Mouse (Mus musculus): ENCODE results near the gene Negr1. TPM values are rescaled to one million over a fixed set of nuclear protein-coding genes. Genes with fewer than 3 reads are reported as not detected.

Negr1 gene
- total RNA-seq, 2 experiments from 2014 or later = 123 to 128 TPM

DNA sequence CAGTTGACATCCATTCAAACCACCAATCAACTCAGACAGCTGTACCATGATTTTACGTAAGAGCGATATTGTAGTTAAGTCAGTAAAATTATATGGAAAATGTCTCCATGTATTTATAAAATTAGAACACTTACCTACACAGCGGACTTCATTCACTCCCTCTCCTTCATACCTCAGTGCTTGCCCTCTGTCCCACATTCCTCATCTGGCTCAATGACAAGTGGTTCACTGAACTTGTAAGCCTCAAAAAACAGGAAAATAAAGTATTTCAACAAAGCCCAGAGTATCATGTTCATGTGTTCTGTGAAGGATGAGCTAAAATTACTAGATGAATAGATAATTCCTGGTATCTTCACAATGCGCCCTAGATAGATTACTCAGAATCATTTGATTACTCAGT lies 232.5 kb downstream of the Negr1 start:
- no peak for DNase-seq (ENCODE audit: low spot score in 2 of 2)

DNA sequence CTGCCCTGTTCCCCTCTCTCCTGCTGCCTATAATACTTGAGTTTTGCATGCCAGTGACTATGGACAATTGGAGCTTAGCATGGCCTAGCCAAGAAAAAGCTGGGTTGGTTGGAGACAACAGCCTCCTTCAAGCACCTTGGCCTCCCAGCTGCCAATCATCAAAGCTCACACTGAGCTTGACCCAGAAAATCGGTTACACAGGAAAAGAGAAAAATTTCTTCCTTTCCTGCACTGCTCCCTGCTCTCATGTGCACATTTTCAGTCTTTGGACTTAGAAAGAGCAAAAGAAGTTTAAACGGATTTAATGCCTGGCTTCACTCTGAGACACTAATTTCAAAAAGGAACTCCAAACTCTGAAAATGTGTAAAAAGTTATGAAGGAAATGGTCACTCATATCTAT lies 233.0 kb downstream of the Negr1 start:
- no peak for DNase-seq (ENCODE audit: low spot score in 2 of 2)

DNA sequence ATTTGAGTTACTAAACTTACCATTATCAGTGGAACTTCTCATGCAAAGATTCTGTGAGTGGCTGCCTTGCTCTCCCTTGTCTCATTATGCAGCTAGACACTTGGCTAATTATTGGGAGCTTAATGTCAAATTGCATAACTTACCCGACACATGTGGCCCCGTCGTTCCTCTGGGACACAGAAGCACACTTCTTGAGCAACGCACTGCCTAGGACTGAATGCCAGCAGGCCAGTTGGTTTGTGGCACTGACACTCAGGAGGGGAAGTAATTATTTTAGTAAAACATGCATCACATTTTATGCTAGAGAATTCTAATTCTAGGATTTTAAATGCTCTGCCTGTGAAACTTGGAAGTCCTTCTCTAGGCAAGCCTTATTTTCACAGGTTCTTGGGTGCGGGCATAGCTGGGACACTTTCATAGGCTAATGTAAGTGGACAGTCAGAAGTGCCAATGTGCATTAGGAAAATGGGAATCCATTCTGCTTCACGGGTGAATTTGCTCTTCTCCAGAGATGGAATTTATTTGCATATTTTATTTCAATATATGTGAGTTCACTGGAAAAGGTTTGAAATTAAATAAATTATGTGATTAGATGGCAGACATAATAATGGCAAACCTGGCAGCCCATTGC lies 234.6 kb downstream of the Negr1 start:
- no peak for DNase-seq (ENCODE audit: low spot score in 2 of 2)

DNA sequence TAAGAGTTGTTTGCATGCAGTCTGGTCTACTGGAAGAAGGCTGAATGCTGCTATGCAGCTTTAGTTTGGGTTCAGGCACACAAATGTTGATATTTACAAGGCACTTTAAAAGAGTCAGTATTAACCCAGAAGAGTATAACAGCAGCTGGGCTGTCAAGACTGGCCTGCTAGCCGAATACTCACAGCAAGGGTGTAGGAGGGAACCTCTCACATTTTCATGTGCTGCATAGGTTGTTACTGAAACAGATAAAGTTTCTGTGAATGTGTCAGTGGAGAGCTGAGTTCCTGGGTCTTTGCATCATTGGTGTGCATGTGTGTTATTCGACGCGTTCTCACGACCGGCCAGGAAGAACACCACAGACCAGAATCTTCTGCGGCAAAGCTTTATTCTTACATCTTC lies 237.6 kb downstream of the Negr1 start:
- no peak for DNase-seq (ENCODE audit: low spot score in 2 of 2)

DNA sequence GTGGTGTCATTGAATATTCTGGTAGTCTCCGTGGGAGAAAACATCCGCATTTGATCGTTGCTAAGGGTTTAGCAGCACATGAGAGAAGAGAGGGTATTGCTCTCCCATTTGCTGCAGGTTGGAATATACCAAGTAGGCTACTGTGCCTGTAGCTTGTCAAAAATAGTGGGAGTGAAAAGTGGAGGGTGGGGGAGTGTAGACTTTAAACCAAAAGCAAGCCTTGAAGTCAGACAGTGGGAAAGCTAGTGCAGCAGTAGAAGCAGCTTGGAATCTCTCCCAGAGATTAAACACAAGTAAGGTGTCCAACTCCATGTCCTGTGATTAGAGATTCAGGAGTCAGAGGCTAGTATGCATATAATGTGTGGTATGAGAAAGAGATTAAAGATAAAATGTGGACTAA lies 248.2 kb downstream of the Negr1 start:
- no peak for DNase-seq (ENCODE audit: low spot score in 2 of 2)

DNA sequence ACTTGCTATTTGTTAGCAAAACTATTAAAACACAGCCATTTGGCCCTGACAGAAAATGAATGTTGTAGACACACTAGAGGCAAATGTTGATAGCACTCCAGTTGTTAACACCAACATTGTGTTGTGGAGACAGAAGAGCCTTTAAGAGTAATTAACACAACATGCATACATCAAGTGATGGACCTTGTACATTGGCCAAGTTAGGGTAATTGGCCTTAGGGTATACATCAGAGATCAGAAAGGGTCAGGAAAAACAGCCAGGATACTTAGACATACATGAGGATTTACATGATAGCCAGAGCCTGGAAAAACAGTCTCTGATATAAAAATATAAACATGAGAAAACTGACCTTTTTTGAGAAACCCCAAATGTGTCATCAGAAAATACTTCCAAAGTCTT lies 255.3 kb downstream of the Negr1 start:
- DNase-seq (ENCODE audit: low spot score in 2 of 2) = no peak

DNA sequence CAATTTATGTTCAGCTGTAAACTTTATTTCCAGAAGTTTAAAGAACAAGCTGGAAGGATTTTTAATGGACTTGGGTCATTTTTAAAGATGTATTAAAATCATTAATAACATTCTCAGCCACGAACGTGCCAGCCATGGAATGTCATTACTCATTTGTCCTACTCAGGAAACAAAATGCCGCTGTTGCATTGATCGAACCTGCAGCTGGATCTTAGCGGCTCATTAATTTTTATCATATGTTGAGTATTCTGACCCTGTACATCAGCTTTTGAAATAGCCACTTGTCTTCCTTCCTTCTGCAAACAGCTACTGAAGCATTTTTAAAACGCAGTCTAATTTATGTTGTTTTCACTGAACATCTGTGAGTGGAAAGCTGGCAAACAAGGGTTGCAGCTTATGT lies 255.9 kb downstream of the Negr1 start:
- DNase-seq (ENCODE audit: low spot score in 2 of 2) = no peak

DNA sequence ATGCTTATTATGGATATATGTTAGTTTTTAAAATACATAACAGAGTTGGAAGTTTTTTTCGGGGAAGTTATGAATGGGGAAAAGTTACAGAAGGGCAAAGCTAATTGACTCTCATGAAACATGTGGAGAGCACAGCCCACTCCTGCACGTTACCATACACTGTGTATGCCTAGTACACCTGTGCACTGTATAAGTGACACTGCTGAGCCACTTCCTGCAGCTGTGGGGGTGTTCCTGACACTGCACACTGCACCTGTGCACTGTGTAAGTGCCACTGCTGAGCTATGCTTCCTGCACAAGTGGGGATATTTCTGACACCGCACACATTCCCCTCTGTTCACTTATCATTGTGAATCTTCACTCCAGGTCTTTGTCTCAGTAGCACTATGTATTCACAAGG lies 261.4 kb downstream of the Negr1 start:
- DNase-seq (ENCODE audit: low spot score in 2 of 2) = no peak

DNA sequence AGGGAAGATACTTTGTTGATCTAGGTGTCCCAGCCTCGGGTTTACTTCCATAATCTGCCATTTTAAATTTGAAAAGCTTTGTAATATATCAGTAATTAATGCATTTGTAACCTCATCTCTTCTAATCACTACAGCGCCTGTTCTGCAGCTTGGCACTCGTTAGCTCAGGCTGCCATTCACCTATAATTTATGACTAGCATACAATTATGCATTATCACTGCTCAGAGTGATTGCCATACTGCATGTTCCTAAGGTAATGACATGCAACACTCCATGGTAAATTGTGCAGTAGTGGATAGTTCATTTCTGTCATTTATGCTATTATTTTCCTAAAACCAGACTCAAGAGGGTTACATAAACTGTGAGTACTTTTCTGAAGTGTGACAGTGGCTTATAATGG lies 272.3 kb downstream of the Negr1 start:
- no peak for DNase-seq (ENCODE audit: low spot score in 2 of 2)

DNA sequence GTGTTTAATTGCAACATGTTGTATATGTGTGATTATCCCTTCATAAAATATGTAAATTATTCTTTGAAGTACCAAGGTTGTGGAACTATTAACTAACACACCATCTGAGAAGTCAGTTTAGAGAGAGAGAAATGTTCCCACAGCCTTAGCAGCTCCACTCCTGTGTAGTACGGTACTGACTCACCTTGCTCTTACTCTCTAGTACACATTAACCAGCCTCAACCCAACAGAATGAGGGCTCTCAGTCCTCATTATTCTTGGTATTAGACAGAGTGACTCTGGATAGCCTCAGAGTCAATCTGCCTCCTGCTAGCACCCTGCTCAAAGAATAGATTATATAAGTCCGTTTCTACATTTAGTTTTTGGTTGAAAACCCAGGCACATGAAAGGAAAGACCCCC lies 277.0 kb downstream of the Negr1 start:
- DNase-seq (ENCODE audit: low spot score in 2 of 2) = no peak

DNA sequence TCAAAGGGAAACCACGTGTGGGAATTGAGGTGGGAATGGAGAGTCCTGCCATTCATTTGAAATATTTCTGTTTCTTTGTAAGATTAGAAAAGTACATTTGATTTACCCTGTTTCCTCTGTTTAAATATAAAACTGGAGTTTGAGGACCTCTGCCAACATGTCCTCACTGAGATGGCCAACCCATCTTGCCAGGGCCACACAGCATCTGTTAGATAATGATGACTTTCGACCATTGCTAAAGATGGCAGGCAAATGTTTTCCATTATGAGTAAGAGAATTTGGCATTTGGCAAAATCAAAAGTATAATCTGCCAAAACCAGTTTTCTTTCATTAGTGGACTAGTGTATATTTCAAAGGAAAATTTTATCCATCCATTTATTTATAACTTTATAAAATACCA lies 286.8 kb downstream of the Negr1 start:
- no peak for DNase-seq (ENCODE audit: low spot score in 2 of 2)

DNA sequence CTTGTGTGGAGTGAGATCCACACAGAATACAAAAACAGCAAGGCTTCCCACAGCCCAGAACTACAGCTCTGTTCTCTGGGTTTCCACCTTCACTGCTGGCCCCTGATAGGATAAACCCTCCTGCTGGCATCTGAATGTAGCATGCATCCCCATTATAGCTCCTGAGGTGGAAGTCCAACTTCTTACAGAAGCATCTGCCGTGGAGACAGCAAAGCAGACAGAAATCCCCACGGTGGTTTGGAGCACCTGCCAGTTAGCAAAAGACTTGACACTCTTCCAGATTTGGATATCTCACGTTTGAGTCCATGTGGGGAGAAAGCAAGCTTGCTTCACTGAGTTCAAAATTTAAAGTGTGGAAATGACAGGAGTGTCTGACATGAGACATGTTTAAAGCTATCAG lies 290.3 kb downstream of the Negr1 start:
- DNase-seq (ENCODE audit: low spot score in 2 of 2) = peak in 1 of 2 experiments; percentile 15

DNA sequence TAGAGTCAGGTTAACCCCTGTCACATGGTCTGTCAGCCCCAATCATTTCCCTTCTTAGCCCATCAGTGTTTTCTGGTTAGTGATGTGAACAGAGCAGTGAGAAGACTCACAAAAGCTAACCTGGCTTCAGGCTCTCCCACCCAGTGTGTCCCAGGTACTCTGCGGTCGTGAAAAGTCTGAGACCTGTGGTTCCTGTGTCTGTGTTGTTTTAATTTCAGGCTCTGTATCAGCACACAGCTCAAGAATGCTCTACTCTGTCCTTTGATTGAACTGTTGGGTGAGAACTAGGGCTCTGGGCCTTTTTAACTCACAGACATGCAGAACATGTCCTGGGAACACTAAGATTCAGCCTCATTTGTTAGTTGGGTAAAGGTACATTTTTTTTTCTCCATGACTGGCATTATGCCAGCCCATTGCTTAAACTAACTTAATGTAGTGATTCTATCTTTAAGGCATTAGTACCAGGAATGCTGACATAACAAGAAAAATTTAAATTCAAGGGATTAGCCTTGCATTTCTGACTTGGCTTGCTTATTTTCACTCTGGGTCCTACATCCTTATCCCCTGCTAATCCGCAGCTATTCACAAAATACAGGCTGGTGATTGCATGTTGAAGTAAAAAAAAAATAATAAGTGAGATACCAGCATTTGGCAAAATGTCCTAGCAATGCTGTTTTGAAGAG lies 308.8 kb downstream of the Negr1 start:
- DNase-seq (ENCODE audit: low spot score in 2 of 2) = no peak

DNA sequence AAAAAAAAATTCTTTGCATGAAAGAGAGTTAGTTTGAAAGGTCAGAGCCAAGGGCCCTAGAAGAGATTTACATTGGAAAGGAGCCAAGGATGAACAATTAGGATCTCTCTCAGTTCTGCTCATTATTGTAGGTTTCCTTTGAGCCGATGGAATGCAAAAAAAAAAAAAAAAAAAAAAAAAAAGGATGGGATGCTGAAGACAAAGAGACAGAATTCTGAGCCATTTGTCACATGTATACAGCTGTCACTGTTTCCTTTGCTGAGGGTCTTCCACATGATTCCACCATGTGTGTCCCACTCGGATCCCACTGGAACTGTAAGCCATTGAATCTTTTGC lies 309.3 kb downstream of the Negr1 start:
- DNase-seq (ENCODE audit: low spot score in 2 of 2) = no peak

DNA sequence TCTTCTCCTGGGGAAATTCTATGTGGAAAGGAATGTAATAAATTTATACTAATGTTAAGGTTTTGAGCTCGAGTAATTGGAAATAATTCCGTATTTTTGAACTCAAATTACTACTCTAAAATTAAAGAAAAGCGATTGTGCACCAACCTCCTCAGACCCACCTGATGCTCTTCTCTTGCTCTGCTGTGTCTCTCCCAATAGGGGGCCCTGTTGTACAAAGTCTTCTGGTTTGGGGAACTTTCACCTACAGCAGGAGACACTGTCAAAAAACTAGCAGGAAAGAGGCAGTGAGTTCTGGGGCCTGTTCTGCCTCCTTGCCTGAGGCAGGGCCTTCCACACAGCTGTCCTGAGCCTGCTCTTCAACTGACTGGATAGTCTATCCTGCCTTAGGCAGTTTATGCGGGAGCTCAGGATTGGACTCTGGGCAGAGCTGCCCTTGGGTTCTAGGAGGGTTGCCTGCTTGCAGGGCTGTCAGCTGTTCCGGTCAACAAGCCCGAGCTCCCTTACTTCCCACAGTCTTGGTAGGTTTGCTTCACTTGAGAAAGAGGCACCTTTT lies 310.1 kb downstream of the Negr1 start:
- no peak for DNase-seq (ENCODE audit: low spot score in 2 of 2)

DNA sequence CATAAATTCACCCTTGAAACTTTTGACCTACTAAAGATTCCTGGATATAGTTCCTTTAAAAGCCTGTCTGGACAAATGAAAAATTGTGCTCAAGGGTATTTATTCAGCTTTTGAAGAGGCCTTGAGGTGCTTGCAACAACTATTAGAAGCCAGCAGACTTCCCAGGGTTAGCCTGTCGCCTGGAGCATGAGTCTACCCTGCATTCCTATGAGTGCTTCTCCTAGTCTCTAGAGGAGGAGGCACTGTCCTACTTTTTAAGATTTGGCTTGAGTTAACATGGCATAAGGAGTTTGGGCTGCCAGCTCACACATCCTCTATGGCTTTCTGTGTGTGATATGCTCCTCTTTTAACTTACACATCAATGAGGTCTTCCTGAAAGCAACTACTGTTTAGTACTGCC lies 315.0 kb downstream of the Negr1 start:
- no peak for DNase-seq (ENCODE audit: low spot score in 2 of 2)

DNA sequence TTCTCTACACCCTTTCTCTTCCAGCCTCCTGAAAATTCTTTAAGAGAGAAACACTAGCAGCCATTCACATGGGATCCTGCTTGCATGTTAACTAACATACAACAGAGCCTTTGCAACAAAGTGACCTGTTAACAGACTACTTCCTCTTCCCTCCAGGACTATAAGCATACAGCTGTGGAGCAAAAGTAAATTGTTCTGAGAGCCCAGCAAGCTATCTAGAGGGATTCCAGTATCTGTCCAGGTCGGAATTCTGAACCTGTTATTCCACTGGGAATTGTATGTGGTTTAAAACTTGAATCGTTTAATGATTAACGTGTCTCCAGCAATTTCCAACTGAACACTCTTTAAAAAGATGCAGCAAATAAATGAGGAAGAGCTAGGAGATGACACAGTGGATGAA lies 320.5 kb downstream of the Negr1 start:
- no peak for DNase-seq (ENCODE audit: low spot score in 2 of 2)

DNA sequence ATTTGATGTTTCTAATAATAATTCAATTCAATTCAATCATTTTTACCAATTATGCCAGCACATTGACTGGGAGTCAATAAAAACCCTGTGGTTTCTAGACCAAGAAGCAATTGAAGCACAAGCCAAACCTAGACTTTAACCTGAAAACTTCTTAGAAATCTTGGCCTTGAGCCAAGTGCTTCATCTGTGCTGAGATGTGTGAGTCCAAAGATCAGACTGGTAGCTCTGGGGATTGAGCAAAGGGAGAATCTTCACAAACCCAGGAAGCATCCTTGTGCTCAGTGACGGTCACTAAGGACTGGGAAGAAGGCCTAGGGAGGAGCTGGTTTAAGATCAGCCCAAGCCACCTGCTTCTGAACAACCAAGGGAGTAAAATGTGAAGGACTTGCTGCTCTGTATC lies 322.3 kb downstream of the Negr1 start:
- DNase-seq (ENCODE audit: low spot score in 2 of 2) = no peak

DNA sequence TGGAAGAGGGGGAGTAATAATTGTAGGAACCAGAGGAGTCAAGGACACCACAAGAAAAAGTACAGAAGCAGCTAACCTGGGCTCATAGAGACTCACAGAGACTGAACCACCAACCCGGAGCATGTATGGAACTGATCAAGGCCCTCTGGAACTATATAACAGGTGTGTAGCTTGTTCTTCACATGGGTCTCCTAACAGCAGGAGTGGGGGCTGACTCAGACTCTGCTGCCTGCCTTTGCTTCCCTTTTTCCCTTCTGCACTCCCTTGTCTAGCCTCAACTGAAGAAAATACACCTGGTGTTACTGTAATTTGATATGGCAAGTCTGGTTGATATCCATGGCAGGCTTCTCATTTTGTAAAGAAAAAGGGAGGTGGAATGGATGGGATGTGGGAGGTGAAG lies 324.1 kb downstream of the Negr1 start:
- DNase-seq (ENCODE audit: low spot score in 2 of 2) = no peak

DNA sequence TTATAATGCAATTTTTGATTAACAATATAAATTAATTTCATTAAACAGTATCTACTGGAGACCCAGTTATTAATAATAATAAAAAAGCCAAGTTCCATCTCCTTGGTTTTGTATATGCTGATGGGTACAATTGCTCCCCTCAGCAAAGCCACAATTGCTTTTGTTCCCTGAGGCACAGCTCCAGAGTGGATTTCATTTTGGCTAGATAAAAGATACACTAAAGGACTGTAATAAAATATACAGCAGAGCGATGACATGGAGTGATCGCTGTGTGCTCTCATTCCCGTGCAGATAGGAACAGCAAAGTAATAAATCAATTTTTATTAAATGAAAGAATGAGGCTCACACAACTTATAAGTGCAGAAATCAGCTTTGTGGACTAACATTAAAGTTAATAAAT lies 325.3 kb downstream of the Negr1 start:
- no peak for DNase-seq (ENCODE audit: low spot score in 2 of 2)

DNA sequence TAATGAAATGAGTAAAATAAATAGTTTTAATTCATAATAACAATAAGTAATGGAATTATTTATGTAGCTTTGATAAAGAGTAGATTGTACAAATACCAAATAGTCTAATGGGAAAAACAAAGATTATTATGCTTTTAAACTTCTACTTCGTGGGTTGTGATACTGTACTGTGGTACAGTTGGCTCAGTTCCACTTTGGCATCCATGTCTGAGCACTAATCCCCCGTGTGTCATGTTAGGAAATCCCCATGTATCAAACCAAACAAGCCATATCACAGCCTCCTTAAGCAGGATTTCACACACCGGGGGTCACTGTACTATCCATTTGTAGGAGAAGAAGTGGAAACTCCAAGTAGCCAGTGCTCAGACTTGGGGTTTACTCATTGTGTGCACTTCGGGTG lies 329.4 kb downstream of the Negr1 start:
- no peak for DNase-seq (ENCODE audit: low spot score in 2 of 2)

DNA sequence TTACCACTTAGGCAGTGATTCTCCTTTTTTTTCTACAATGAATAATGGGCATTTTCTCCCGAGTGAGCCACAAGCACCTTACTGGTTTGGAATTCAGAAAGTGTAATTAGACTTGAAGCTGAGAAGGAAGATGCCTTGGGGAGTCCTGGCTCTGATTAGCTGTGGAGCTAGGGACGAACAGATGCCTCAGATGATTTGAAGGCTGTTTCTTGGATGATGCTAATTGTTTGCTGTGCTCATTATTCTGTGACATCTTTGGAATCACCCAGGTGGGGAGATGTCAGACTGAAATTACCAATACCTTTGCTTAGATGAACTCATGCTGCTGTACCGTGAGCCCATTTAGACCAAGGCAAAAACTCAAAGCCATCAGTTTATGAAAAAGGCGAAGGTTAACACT lies 333.7 kb downstream of the Negr1 start:
- no peak for DNase-seq (ENCODE audit: low spot score in 2 of 2)

DNA sequence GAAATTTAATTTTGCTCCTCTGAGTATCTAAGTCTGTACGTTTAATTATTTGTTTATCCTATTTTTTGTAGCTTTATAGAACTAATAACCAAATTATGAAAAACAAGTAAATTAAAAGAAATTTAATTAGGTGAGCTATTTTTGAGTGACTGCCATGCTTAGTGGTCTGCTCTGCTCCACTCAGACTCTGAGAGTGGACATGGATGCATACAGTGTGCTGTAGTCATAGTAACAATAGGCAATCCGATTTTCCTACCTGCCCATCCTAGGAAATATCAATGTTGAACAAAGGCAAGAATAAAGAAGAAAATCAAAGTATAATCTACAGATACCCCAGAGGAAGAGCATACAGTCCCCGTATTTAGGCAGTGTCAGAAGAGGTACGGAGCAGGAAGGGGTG lies 334.5 kb downstream of the Negr1 start:
- no peak for DNase-seq (ENCODE audit: low spot score in 2 of 2)

Data from layer of hippocampus, postnatal 14 days (tissue).